In genomic region chr19:6247526-6248300, GRCm38 (mm10) we compare ENCODE assay signal across 25 mouse cellular contexts. TPM values are rescaled to one million over a fixed set of nuclear protein-coding genes. Genes with fewer than 3 reads are reported as not detected.
"Had no signal": no experiment of that assay in that cellular context is flagged by ENCODE, and none has a peak within 500 bp of the region (broad histone marks: within the 10 kb centered on the region; RNA-seq: fewer than 3 reads in every experiment).

No protein-coding gene starts in this region.

- H3K27me3 ChIP-seq: kidney, embryonic 15.5 days; limb, embryonic 13.5 days; liver, embryonic 12.5 days; liver, embryonic 15.5 days; lung, embryonic 15.5 days; midbrain, embryonic 13.5 days had no signal

- H3K4me3 ChIP-seq: kidney, embryonic 15.5 days; left cerebral cortex, adult 2 months; limb, embryonic 13.5 days; liver, embryonic 12.5 days; liver, embryonic 15.5 days; lung, embryonic 15.5 days; midbrain, embryonic 13.5 days had no signal

- H3K27ac ChIP-seq: kidney, embryonic 15.5 days; left cerebral cortex, adult 2 months; limb, embryonic 13.5 days; liver, embryonic 12.5 days; liver, embryonic 15.5 days; lung, embryonic 15.5 days; midbrain, embryonic 13.5 days had no signal

- H3K4me2 ChIP-seq: kidney, embryonic 15.5 days; limb, embryonic 13.5 days; liver, embryonic 12.5 days; liver, embryonic 15.5 days; lung, embryonic 15.5 days; midbrain, embryonic 13.5 days had no signal

- H3K9ac ChIP-seq: kidney, embryonic 15.5 days; limb, embryonic 13.5 days; liver, embryonic 12.5 days; liver, embryonic 15.5 days; lung, embryonic 15.5 days; midbrain, embryonic 13.5 days had no signal

- H3K9me3 ChIP-seq: kidney, embryonic 15.5 days; limb, embryonic 13.5 days; liver, embryonic 12.5 days; liver, embryonic 15.5 days; lung, embryonic 15.5 days; midbrain, embryonic 13.5 days had no signal

- ATAC-seq: liver, embryonic 12.5 days; midbrain, embryonic 13.5 days had no signal

- DNase-seq: kidney, adult 8-10 months; kidney, postnatal 10 days; kidney, postnatal 36 days; layer of hippocampus, postnatal 36 days; liver; lung, adult 18-20 months; lung, postnatal 10 days; lung, postnatal 4 days; thymus, adult 2 months; thymus, postnatal 14 days; thymus, postnatal 4 days had no signal

RNA-seq across cellular contexts. Expression of gene Gpha2, which starts 21.5 kb away (rescaled TPM):
- total RNA-seq: layer of hippocampus, adult 8-10 months; layer of hippocampus, postnatal 10 days; layer of hippocampus, postnatal 36 days; left cerebral cortex, adult 2 months; left cerebral cortex, postnatal 10 days; left cerebral cortex, postnatal 36 days; megakaryocyte progenitor cell, adult 5-6 weeks; midbrain, postnatal 0 days had no signal
- polyA plus RNA-seq: liver, embryonic 12.5 days; lung, embryonic 15.5 days; midbrain, embryonic 13.5 days; midbrain, postnatal 0 days; neural tube, embryonic 14.5 days had no signal
